Mouse (Mus musculus) erythroblast, embryonic 14.5 days (primary cell): Measurements from ENCODE around the gene Grm2. TPM values are rescaled to one million over a fixed set of nuclear protein-coding genes. Genes with fewer than 3 reads are reported as not detected.

ENCODE experiments used
- H3K27me3 ChIP-seq: 2 replicates; pipeline ENCODE4 v1.6.1; 2012; ENCODE audit warnings: inconsistent platforms; ENCODE audit not compliant: control insufficient read depth
- H3K36me3 ChIP-seq: 2 replicates; pipeline ENCODE4 v1.6.1; 2012; ENCODE audit warnings: mild to moderate bottlenecking, inconsistent platforms; ENCODE audit not compliant: control insufficient read depth
- H3K4me1 ChIP-seq: 2 replicates; pipeline ENCODE4 v1.6.1; 2012; ENCODE audit warnings: inconsistent platforms; ENCODE audit not compliant: control insufficient read depth
- H3K4me3 ChIP-seq: replicated peaks from 2 replicates; pipeline ENCODE3; 2012; ENCODE audit warnings: moderate library complexity, mild to moderate bottlenecking, inconsistent platforms
- H3K9me3 ChIP-seq: 2 replicates; pipeline ENCODE4 v1.6.1; 2012; ENCODE audit warnings: low read length, inconsistent platforms, mixed read lengths; ENCODE audit not compliant: control insufficient read depth
- GATA1 ChIP-seq: IDR thresholded peaks from 2 replicates; pipeline ENCODE4 v1.6.1; 2012; ENCODE audit warnings: low read length, inconsistent platforms, mixed read lengths
- TAL1 ChIP-seq: IDR thresholded peaks from 3 replicates; pipeline ENCODE4 v1.6.1; 2012; ENCODE audit warnings: low read length, inconsistent platforms, mixed read lengths
- polyA plus RNA-seq: library from polyadenylated mRNA; stranded (reverse); fragments of >175 nt; gene quantifications from 2 replicates; pipeline ENCODE4 v1.2.3, GENCODE M21; 2012

Gene Grm2
- polyA plus RNA-seq, 1 experiment = not detected

GRCm38 (mm10) chr9:106678242-106678641 is 22.4 kb upstream of the Grm2 start:
- Histone ChIP-seq H3K4me3 (no peak overlapping the region), H3K27me3 (no peaks in the 10 kb centered on the region), H3K9me3 (no peaks in the 10 kb centered on the region), H3K36me3 (peaks cover 17% of the 10 kb centered on the region), H3K4me1 (peaks cover 15% of the 10 kb centered on the region)
- TF ChIP-seq TAL1 (no peak), GATA1 (no peak)

GRCm38 (mm10) chr9:106677702-106678101 is 21.8 kb upstream of the Grm2 start:
- Histone ChIP-seq H3K36me3 (peaks cover 19% of the 10 kb centered on the region), H3K4me1 (peaks cover 15% of the 10 kb centered on the region), H3K27me3 (no peaks in the 10 kb centered on the region), H3K4me3 (no peak overlapping the region), H3K9me3 (no peaks in the 10 kb centered on the region)
- no peak for TF ChIP-seq TAL1
- TF ChIP-seq GATA1 = no peak

GRCm38 (mm10) chr9:106676571-106676970 is 20.7 kb upstream of the Grm2 start:
- no peaks in the 10 kb centered on the region for H3K27me3 ChIP-seq
- no peak overlapping the region for H3K4me3 ChIP-seq
- H3K9me3 ChIP-seq = no peaks in the 10 kb centered on the region
- no peak for TF ChIP-seq GATA1
- peaks cover 22% of the 10 kb centered on the region for H3K36me3 ChIP-seq
- peaks cover 15% of the 10 kb centered on the region for H3K4me1 ChIP-seq

GRCm38 (mm10) chr9:106675965-106676364 is 20.1 kb upstream of the Grm2 start:
- no peak overlapping the region for H3K4me3 ChIP-seq
- TF ChIP-seq TAL1 (no peak), GATA1 (no peak)
- no peaks in the 10 kb centered on the region for H3K27me3 ChIP-seq
- H3K4me1 ChIP-seq = peaks cover 15% of the 10 kb centered on the region
- H3K9me3 ChIP-seq = no peaks in the 10 kb centered on the region
- H3K36me3 ChIP-seq = peaks cover 22% of the 10 kb centered on the region

- H3K4me3 ChIP-seq = no peak overlapping the region
- no peaks in the 10 kb centered on the region for H3K9me3 ChIP-seq
- peaks cover 15% of the 10 kb centered on the region for H3K4me1 ChIP-seq
- H3K36me3 ChIP-seq = peaks cover 22% of the 10 kb centered on the region
- no peaks in the 10 kb centered on the region for H3K27me3 ChIP-seq
- TF ChIP-seq GATA1 (no peak), TAL1 (no peak)
Observed at GRCm38 (mm10) chr9:106675480-106675879, 19.6 kb upstream of the Grm2 start.

GRCm38 (mm10) chr9:106673860-106674259 is 18.0 kb upstream of the Grm2 start:
- Histone ChIP-seq H3K4me3 (no peak overlapping the region), H3K36me3 (peaks cover 12% of the 10 kb centered on the region), H3K9me3 (no peaks in the 10 kb centered on the region), H3K27me3 (no peaks in the 10 kb centered on the region), H3K4me1 (peaks cover 15% of the 10 kb centered on the region)
- TF ChIP-seq GATA1 (no peak), TAL1 (no peak)

- H3K4me1 ChIP-seq = no peaks in the 10 kb centered on the region
- H3K9me3 ChIP-seq = no peaks in the 10 kb centered on the region
- no peak for TF ChIP-seq GATA1
- TF ChIP-seq TAL1 = no peak
- peaks cover 29% of the 10 kb centered on the region for H3K36me3 ChIP-seq
- H3K27me3 ChIP-seq = no peaks in the 10 kb centered on the region
- no peak overlapping the region for H3K4me3 ChIP-seq
Observed at GRCm38 (mm10) chr9:106664856-106665255, 9.0 kb upstream of the Grm2 start.

GRCm38 (mm10) chr9:106664433-106664832 is 8.6 kb upstream of the Grm2 start:
- H3K9me3 ChIP-seq = no peaks in the 10 kb centered on the region
- H3K27me3 ChIP-seq = no peaks in the 10 kb centered on the region
- peaks cover 29% of the 10 kb centered on the region for H3K36me3 ChIP-seq

GRCm38 (mm10) chr9:106663200-106663599 is 7.3 kb upstream of the Grm2 start:
- Histone ChIP-seq H3K27me3 (no peaks in the 10 kb centered on the region), H3K36me3 (peaks cover 31% of the 10 kb centered on the region; the same call in 1 of the 2 replicates), H3K4me1 (no peaks in the 10 kb centered on the region), H3K9me3 (no peaks in the 10 kb centered on the region), H3K4me3 (no peak overlapping the region)
- no peak for TF ChIP-seq GATA1
- TF ChIP-seq TAL1 = no peak

More at GRCm38 (mm10) chr9:106664433-106664832, 8.6 kb upstream of the Grm2 start:
- TF ChIP-seq GATA1 = no peak
- no peak overlapping the region for H3K4me3 ChIP-seq
- H3K4me1 ChIP-seq = no peaks in the 10 kb centered on the region

GRCm38 (mm10) chr9:106659935-106660334 is 4.1 kb upstream of the Grm2 start:
- no peaks in the 10 kb centered on the region for H3K4me1 ChIP-seq
- H3K4me3 ChIP-seq = no peak overlapping the region
- no peaks in the 10 kb centered on the region for H3K9me3 ChIP-seq
- H3K27me3 ChIP-seq = peaks cover 18% of the 10 kb centered on the region
- no peak for TF ChIP-seq TAL1
- TF ChIP-seq GATA1 = no peak
- H3K36me3 ChIP-seq = peaks cover 28% of the 10 kb centered on the region; the same call in 1 of the 2 replicates
